Mouse (Mus musculus): ENCODE measurements at regions not wholly inside any gene's neighbourhood (a gene's known extent, or its start where the extent isn't known, plus 50 kb on each side); places are given as distances from the start of the nearest gene placed in this dataset.

GRCm38 (mm10) chr7:40253486-40253885 is 644.6 kb upstream of the Vstm2b start:
- Histone ChIP-seq H3K4me1 (ENCODE audit: insufficient read depth) (no peaks in the 10 kb centered on the region), H3K27ac (ENCODE audit: low read depth, low read length) (no peak overlapping the region), H3K4me2 (ENCODE audit: low read depth) (no peak overlapping the region), H3K9me3 (ENCODE audit: low read length) (no peaks in the 10 kb centered on the region), H3K36me3 (ENCODE audit: insufficient read depth) (no peaks in the 10 kb centered on the region), H3K27me3 (ENCODE audit: insufficient read depth, low read length) (no peaks in the 10 kb centered on the region), H3K9ac (no peak overlapping the region), H3K4me3 (ENCODE audit: low read depth, low read length) (no peak overlapping the region)
- no peak for DNase-seq
- WGBS: 62% methylated on average over 2 of the region's 2 CpGs
- TF ChIP-seq CTCF (IDR thresholded peaks at IDR 0.05; ENCODE audit: low read depth): no peak
- ATAC-seq: no peak

- Histone ChIP-seq H3K4me3 (ENCODE audit: low read depth, low read length) (no peak overlapping the region), H3K27me3 (ENCODE audit: insufficient read depth, low read length) (no peaks in the 10 kb centered on the region), H3K9ac (no peak overlapping the region), H3K4me1 (ENCODE audit: insufficient read depth) (no peaks in the 10 kb centered on the region), H3K9me3 (ENCODE audit: low read length) (no peaks in the 10 kb centered on the region), H3K27ac (ENCODE audit: low read depth, low read length) (no peak overlapping the region), H3K4me2 (ENCODE audit: low read depth) (no peak overlapping the region), H3K36me3 (ENCODE audit: insufficient read depth) (no peaks in the 10 kb centered on the region)
- ATAC-seq: no peak
- WGBS: 46% methylated on average over 1 of the region's 1 CpGs
- TF ChIP-seq CTCF (IDR thresholded peaks at IDR 0.05; ENCODE audit: low read depth): no peak
- DNase-seq: no peak
Observed at GRCm38 (mm10) chr7:40257733-40258376, 640.3 kb upstream of the Vstm2b start.

GRCm38 (mm10) chr7:40258377-40258739 is 639.8 kb upstream of the Vstm2b start:
- no peak overlapping the region for H3K4me3 ChIP-seq (ENCODE audit: low read depth, low read length)
- H3K4me2 ChIP-seq (ENCODE audit: low read depth): no peak overlapping the region
- 41% methylated on average over 6 of the region's 6 CpGs for WGBS
- no peaks in the 10 kb centered on the region for H3K36me3 ChIP-seq (ENCODE audit: insufficient read depth)
- H3K4me1 ChIP-seq (ENCODE audit: insufficient read depth): no peaks in the 10 kb centered on the region
- H3K27ac ChIP-seq (ENCODE audit: low read depth, low read length): no peak overlapping the region
- ATAC-seq (no peak), DNase-seq (no peak)
- H3K9me3 ChIP-seq (ENCODE audit: low read length): no peaks in the 10 kb centered on the region
- TF ChIP-seq CTCF (IDR thresholded peaks at IDR 0.05; ENCODE audit: low read depth): no peak
- no peak overlapping the region for H3K9ac ChIP-seq
- no peaks in the 10 kb centered on the region for H3K27me3 ChIP-seq (ENCODE audit: insufficient read depth, low read length)

- DNase-seq (peak; percentile 81), ATAC-seq (peak; percentile 87)
- H3K27ac ChIP-seq (ENCODE audit: low read depth, low read length): no peak overlapping the region
- H3K4me2 ChIP-seq (ENCODE audit: low read depth): no peak overlapping the region
- H3K27me3 ChIP-seq (ENCODE audit: insufficient read depth, low read length): no peaks in the 10 kb centered on the region
- TF ChIP-seq CTCF (IDR thresholded peaks at IDR 0.05; ENCODE audit: low read depth): peak; percentile 89
- H3K4me3 ChIP-seq (ENCODE audit: low read depth, low read length): no peak overlapping the region
- H3K9ac ChIP-seq: no peak overlapping the region
- 21% methylated on average over 2 of the region's 2 CpGs for WGBS
- no peaks in the 10 kb centered on the region for H3K9me3 ChIP-seq (ENCODE audit: low read length)
- H3K36me3 ChIP-seq (ENCODE audit: insufficient read depth): no peaks in the 10 kb centered on the region
- H3K4me1 ChIP-seq (ENCODE audit: insufficient read depth): no peaks in the 10 kb centered on the region
Observed at GRCm38 (mm10) chr7:40273459-40274072, 624.6 kb upstream of the Vstm2b start.

GRCm38 (mm10) chr7:40275078-40275477 is 623.0 kb upstream of the Vstm2b start:
- Histone ChIP-seq H3K4me3 (ENCODE audit: low read depth, low read length) (no peak overlapping the region), H3K9ac (no peak overlapping the region), H3K27me3 (ENCODE audit: insufficient read depth, low read length) (no peaks in the 10 kb centered on the region), H3K27ac (ENCODE audit: low read depth, low read length) (no peak overlapping the region), H3K4me1 (ENCODE audit: insufficient read depth) (no peaks in the 10 kb centered on the region), H3K4me2 (ENCODE audit: low read depth) (no peak overlapping the region), H3K9me3 (ENCODE audit: low read length) (no peaks in the 10 kb centered on the region), H3K36me3 (ENCODE audit: insufficient read depth) (no peaks in the 10 kb centered on the region)
- ATAC-seq: no peak
- no peak for DNase-seq
- no peak for TF ChIP-seq CTCF (IDR thresholded peaks at IDR 0.05; ENCODE audit: low read depth)
- 65% methylated on average over 9 of the region's 9 CpGs for WGBS

- WGBS: 18% methylated on average over 4 of the region's 4 CpGs
- no peak for TF ChIP-seq CTCF (IDR thresholded peaks at IDR 0.05; ENCODE audit: low read depth)
- DNase-seq (no peak), ATAC-seq (no peak)
- H3K36me3 ChIP-seq (ENCODE audit: insufficient read depth): no peaks in the 10 kb centered on the region
- H3K9ac ChIP-seq: no peak overlapping the region
- no peaks in the 10 kb centered on the region for H3K27me3 ChIP-seq (ENCODE audit: insufficient read depth, low read length)
- no peak overlapping the region for H3K4me3 ChIP-seq (ENCODE audit: low read depth, low read length)
- H3K27ac ChIP-seq (ENCODE audit: low read depth, low read length): no peak overlapping the region
- H3K9me3 ChIP-seq (ENCODE audit: low read length): no peaks in the 10 kb centered on the region
- no peaks in the 10 kb centered on the region for H3K4me1 ChIP-seq (ENCODE audit: insufficient read depth)
- no peak overlapping the region for H3K4me2 ChIP-seq (ENCODE audit: low read depth)
Observed at GRCm38 (mm10) chr7:40275658-40276057, 622.5 kb upstream of the Vstm2b start.

- H3K36me3 ChIP-seq (ENCODE audit: insufficient read depth): no peaks in the 10 kb centered on the region
- no peaks in the 10 kb centered on the region for H3K27me3 ChIP-seq (ENCODE audit: insufficient read depth, low read length)
- no peak overlapping the region for H3K27ac ChIP-seq (ENCODE audit: low read depth, low read length)
- no peak for TF ChIP-seq CTCF (IDR thresholded peaks at IDR 0.05; ENCODE audit: low read depth)
- H3K9me3 ChIP-seq (ENCODE audit: low read length): no peaks in the 10 kb centered on the region
- no peaks in the 10 kb centered on the region for H3K4me1 ChIP-seq (ENCODE audit: insufficient read depth)
- no peak for ATAC-seq
- H3K9ac ChIP-seq: no peak overlapping the region
- H3K4me2 ChIP-seq (ENCODE audit: low read depth): no peak overlapping the region
- DNase-seq: no peak
- WGBS: 23% methylated on average over 5 of the region's 5 CpGs
- H3K4me3 ChIP-seq (ENCODE audit: low read depth, low read length): no peak overlapping the region
Observed at GRCm38 (mm10) chr7:40276116-40276515, 622.0 kb upstream of the Vstm2b start.
